Mouse (Mus musculus) heart, postnatal 0 days (tissue): Measurements from ENCODE around the gene Ppp2ca. TPM values are rescaled to one million over a fixed set of nuclear protein-coding genes. Genes with fewer than 3 reads are reported as not detected.

Experiments
- ATAC-seq: fragments of 200-750 bp; cut with Nextera tagmentation; 2 replicates; pipeline ENCODE4 v1.8.0; 2017; ENCODE audit warnings: low read depth, moderate number of reproducible peaks, moderate library complexity; ENCODE audit not compliant: insufficient read depth
- DNase-seq: peaks from one replicate; pipeline ENCODE4 v3.0.0-alpha.2; 2016; ENCODE audit warnings: low spot score
- H3K27ac ChIP-seq: fragments of 300-500 bp; sonication (generic); 2 replicates; pipeline ENCODE4 v1.5.1; 2014; ENCODE audit warnings: low read depth, mild to moderate bottlenecking
- H3K27me3 ChIP-seq: fragments of 300-500 bp; sonication (generic); 2 replicates; pipeline ENCODE4 v1.6.1; 2014; ENCODE audit warnings: low read length, mixed read lengths; ENCODE audit not compliant: control insufficient read depth, insufficient read depth
- H3K36me3 ChIP-seq: fragments of 300-500 bp; sonication (generic); replicated peaks from 2 replicates; pipeline ENCODE4 v1.6.1; 2014; ENCODE audit warnings: low read length, mixed read lengths; ENCODE audit not compliant: control insufficient read depth, insufficient read depth
- H3K4me1 ChIP-seq: fragments of 300-500 bp; sonication (generic); 2 replicates; pipeline ENCODE4 v1.6.1; 2014; ENCODE audit warnings: antibody characterized with exemption; ENCODE audit not compliant: control insufficient read depth, insufficient read depth
- H3K4me2 ChIP-seq: fragments of 300-500 bp; sonication (generic); 2 replicates; pipeline ENCODE4 v1.6.1; 2014; ENCODE audit warnings: low read depth, mild to moderate bottlenecking, low read length, moderate library complexity
- H3K4me3 ChIP-seq: fragments of 300-500 bp; sonication (generic); 2 replicates; pipeline ENCODE4 v1.5.1; 2014; ENCODE audit warnings: low read depth, low read length
- H3K9ac ChIP-seq: fragments of 300-500 bp; sonication (generic); replicated peaks from 2 replicates; pipeline ENCODE4 v1.6.1; 2014; ENCODE audit warnings: low read depth, low read length, mixed read lengths
- H3K9me3 ChIP-seq: fragments of 300-500 bp; sonication (generic); replicated peaks from 2 replicates; pipeline ENCODE4 v1.6.1; 2016; ENCODE audit warnings: low read length; ENCODE audit not compliant: control insufficient read depth
- CTCF ChIP-seq: IDR thresholded peaks from 2 replicates; pipeline ENCODE4 v1.5.1; 2016; ENCODE audit warnings: antibody characterized with exemption, control low read depth, low read depth
- EP300 ChIP-seq: IDR thresholded peaks from 2 replicates; pipeline ENCODE4 v1.6.1; 2016; ENCODE audit warnings: antibody characterized with exemption, low read depth
- WGBS: fragments of 180-500 bp; shearing (Covaris S2); extraction: QIAGEN DNeasy Blood & Tissue Kit; methylation state at CpG from one replicate; pipeline ENCODE4 v1.1.7; 2014; 5-methylcytosine and 5-hydroxymethylcytosine counted together
- polyA plus RNA-seq: library from polyadenylated mRNA; unstranded; fragments of >200 nt; fragmentation: Nextera tagmentation; extraction: Ambion mirVana; gene quantifications from 2 replicates; pipeline ENCODE4 v1.2.1, GENCODE M21; 2015
- total RNA-seq: library from RNA; depleted of rRNA; stranded (reverse); fragments of >200 nt; gene quantifications from 2 replicates; pipeline ENCODE4 v1.2.3, GENCODE M21; 2014; ENCODE audit warnings: low replicate concordance

Gene Ppp2ca
- total and polyA plus RNA-seq, 2 experiments from 2014 or later, result 53.3 to 68.0 TPM

GRCm38 (mm10) chr11:52062406-52062805 lies 36.1 kb upstream of the Ppp2ca start:
- Histone ChIP-seq H3K4me3 (no peak overlapping the region), H3K27ac (no peak overlapping the region), H3K27me3 (no peaks in the 10 kb centered on the region), H3K4me1 (no peaks in the 10 kb centered on the region), H3K9me3 (no peaks in the 10 kb centered on the region), H3K4me2 (no peak overlapping the region), H3K36me3 (no peaks in the 10 kb centered on the region), H3K9ac (no peak overlapping the region)
- no peak for TF ChIP-seq CTCF
- no peak for TF ChIP-seq EP300
- DNase-seq, result no peak
- ATAC-seq, result no peak
- WGBS, result 93% methylated on average over 5 of the region's 5 CpGs

GRCm38 (mm10) chr11:52064398-52064797 lies 34.1 kb upstream of the Ppp2ca start:
- Histone ChIP-seq H3K9ac (no peak overlapping the region), H3K4me3 (no peak overlapping the region), H3K27me3 (no peaks in the 10 kb centered on the region), H3K4me2 (no peak overlapping the region), H3K36me3 (no peaks in the 10 kb centered on the region), H3K27ac (no peak overlapping the region; the same call in 1 of the 2 replicates), H3K9me3 (no peaks in the 10 kb centered on the region), H3K4me1 (no peaks in the 10 kb centered on the region)
- TF ChIP-seq EP300 (no peak), CTCF (peak; percentile 50)
- ATAC-seq (peak; percentile 75; the same call in 1 of the 2 replicates), DNase-seq (peak; percentile 35)
- WGBS, result 43% methylated on average over 3 of the region's 3 CpGs

- no peak overlapping the region for H3K27ac ChIP-seq
- TF ChIP-seq EP300, result no peak
- DNase-seq, result no peak
- H3K9me3 ChIP-seq, result no peaks in the 10 kb centered on the region
- ATAC-seq, result no peak
- no peak overlapping the region for H3K9ac ChIP-seq
- H3K27me3 ChIP-seq, result no peaks in the 10 kb centered on the region
- H3K4me3 ChIP-seq, result no peak overlapping the region
- H3K4me2 ChIP-seq, result peak overlapping the region; percentile 8; the same call in 1 of the 2 replicates
- H3K4me1 ChIP-seq, result no peaks in the 10 kb centered on the region
- 18% methylated on average over 5 of the region's 5 CpGs for WGBS
- no peaks in the 10 kb centered on the region for H3K36me3 ChIP-seq
These were observed 32.6 kb upstream of the Ppp2ca start for GRCm38 (mm10) chr11:52065841-52066240.

GRCm38 (mm10) chr11:52071768-52072167 lies 26.7 kb upstream of the Ppp2ca start:
- 61% methylated on average over 10 of the region's 10 CpGs for WGBS
- Histone ChIP-seq H3K9me3 (no peaks in the 10 kb centered on the region), H3K4me1 (no peaks in the 10 kb centered on the region), H3K9ac (0 out of 2 replicates have a peak overlapping the region, but pooled peaks have one; percentile 4), H3K4me2 (no peak overlapping the region), H3K27me3 (no peaks in the 10 kb centered on the region), H3K36me3 (no peaks in the 10 kb centered on the region), H3K27ac (no peak overlapping the region), H3K4me3 (no peak overlapping the region)
- ATAC-seq, result no peak
- TF ChIP-seq EP300 (no peak), CTCF (no peak)
- DNase-seq, result no peak

- no peak for ATAC-seq
- H3K4me3 ChIP-seq, result no peak overlapping the region
- no peaks in the 10 kb centered on the region for H3K27me3 ChIP-seq
- TF ChIP-seq CTCF (no peak), EP300 (no peak)
- no peak overlapping the region for H3K9ac ChIP-seq
- H3K4me1 ChIP-seq, result 0 out of 2 replicates have a peak, but pooled peaks cover 7% of the 10 kb centered on the region
- H3K9me3 ChIP-seq, result no peaks in the 10 kb centered on the region
- H3K36me3 ChIP-seq, result no peaks in the 10 kb centered on the region
- no peak overlapping the region for H3K27ac ChIP-seq
- no peak overlapping the region for H3K4me2 ChIP-seq
- no peak for DNase-seq
- WGBS, result 78% methylated on average over 8 of the region's 8 CpGs
These were observed 24.8 kb upstream of the Ppp2ca start for GRCm38 (mm10) chr11:52073528-52074170.
